Mouse (Mus musculus) layer of hippocampus, adult 11-12 months (tissue): Measurements from ENCODE around the gene Magi1.
"Not testable (repeated sequence)": the region's sequence is repeated elsewhere in the genome, so short reads cannot be mapped to it uniquely, and the experiment has no call there.

Source experiments
- DNase-seq: peaks from one replicate; pipeline ENCODE4 v3.0.0; 2022; ENCODE audit warnings: low spot score

Gene Magi1

DNA sequence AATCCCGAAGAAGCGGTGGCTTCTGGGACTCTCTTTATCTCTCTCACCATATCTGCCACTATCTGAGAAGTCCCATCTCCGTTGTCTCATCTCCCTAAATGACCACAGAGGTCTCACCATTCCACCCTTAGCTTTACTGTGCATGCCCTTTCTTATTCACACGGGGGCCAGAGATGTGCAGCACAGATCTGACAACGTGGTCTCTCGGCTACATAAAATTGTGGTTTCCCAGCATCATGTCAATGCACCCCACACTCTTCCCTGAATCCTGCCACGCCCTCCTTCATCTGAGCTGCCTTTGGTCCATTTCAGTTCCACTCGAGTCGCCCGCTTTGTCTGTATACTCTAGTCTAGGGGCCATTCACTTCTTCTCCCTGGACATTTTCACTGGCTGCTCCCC lies 557.6 kb downstream of the Magi1 start:
- DNase-seq: no peak

DNA sequence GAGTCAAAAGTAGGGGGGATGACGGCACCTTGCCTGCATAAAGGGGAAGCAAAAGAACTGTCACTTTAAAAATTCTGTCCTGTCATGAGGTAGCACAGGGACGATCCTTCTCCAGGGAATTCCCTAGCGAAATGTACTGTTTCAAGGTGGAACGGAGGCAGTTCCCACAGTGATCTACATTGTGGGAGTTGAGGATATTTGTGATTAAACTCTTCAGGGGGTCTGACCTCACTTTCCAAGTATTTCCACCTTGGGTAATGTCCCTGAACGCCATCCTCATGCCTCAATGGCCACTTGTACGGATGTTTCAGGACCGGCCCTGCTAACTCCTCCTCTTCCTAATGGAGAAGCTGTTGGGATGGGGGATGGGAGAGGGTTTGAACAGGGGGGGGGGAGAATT lies 559.0 kb downstream of the Magi1 start:
- DNase-seq: no peak

DNA sequence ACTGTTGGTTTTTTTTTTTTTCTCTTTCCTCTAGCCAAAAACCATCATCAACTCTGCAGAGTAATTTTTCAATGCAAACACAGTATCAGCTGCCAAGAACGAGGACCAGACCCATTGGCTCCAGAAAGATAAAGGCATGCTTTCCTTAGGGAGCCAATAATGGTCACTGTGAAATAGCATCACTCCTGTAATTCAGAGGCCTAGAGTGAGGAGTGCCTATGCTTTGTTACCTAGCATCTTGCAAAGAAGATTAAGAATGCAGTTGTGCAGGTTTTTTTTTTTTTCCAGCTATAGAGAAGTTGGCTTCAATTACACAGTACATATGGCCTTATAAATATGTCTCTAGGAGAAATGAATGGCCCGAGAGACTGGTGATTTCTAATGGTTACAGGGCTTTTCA lies 560.5 kb downstream of the Magi1 start:
- no peak for DNase-seq

DNA sequence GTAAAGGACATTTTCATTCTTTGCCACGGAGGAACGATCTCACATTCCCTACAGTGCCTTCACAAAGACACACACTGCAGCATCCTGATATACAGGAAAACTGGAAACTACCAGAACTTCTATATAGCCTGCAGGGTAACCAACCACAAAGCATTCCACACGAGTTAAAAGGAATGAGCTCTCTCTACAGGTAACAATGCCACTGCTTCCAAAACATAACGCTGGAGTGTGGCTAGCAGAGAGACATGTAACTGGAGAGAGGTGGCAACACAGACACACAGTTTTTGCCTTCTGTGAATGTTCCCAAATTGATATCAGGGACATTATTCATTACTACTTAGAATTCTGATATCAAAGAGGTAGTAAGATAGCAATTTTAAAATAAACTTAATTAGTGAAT lies 564.2 kb downstream of the Magi1 start:
- no peak for DNase-seq

DNA sequence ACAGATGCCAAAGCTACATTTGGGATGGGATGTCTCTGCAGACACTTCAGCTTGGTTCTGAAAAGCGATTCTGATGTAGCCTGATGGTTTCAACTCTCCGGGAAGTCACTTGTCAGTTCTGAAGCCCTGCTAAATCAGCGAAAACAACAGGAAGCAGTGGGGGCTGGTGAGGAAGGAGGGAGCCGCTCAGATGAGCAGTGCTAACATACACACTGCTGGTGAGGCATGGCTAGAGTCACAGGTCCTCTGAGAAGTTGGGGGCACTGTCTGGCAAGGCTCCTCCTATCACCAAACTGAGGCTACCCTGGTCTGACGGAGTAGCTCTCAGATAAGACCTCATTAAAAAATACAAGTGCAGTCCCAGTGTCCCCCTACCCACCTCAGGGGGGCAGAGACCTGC lies 565.3 kb downstream of the Magi1 start:
- DNase-seq: no peak

DNA sequence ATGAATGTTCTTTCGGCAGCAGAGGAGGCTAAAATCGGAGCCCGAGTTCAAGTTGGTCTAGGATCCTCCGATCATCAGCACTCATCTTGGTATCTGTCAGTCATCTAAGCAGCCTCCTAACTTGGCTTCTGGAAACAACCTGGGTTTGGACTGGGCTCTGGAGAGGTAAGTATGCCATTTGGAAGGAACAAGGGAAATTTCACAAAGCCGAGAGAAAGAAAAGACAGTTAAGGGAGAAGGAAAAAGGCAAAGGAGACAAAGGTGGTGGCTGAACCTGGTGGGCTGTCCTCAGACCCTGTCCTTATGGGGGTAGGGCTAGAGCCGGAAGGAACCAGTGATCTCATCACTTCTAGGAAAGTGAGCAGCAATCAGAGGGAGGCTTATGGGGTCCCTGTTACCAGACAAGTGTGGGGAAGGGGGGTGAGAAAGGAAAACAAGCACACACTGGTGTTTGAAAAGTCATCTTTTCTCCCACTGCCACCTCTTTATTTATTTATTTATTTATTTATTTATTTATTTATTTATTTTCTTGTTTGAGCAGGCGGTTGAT lies 565.8 kb downstream of the Magi1 start:
- no peak for DNase-seq

GRCm38 (mm10) chr6:93716686-93717625 lies 566.8 kb downstream of the Magi1 start:
- DNase-seq: no peak

GRCm38 (mm10) chr6:93715181-93716180 lies 568.2 kb downstream of the Magi1 start:
- no peak for DNase-seq

DNA sequence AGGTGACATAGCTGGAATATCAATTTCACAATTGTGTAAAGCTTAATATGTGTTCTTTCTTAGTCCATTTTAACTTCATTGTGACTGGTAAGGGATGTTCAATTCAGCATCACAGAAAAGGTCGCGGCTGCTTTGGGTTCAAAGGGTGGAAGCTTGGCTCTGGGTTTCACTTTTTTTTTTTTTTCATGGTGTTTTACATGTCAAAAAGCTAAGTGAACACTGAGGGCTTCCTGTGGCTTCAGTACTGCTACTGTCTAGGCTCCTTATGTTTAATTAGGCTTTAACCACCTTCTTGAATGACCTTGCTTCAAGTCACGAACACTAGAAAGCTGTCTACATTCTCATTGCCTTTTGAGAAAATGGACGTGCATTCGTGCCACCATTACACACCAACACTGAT lies 579.4 kb downstream of the Magi1 start:
- DNase-seq: no peak

GRCm38 (mm10) chr6:93699436-93699835 lies 584.3 kb downstream of the Magi1 start:
- DNase-seq: peak; percentile 47

DNA sequence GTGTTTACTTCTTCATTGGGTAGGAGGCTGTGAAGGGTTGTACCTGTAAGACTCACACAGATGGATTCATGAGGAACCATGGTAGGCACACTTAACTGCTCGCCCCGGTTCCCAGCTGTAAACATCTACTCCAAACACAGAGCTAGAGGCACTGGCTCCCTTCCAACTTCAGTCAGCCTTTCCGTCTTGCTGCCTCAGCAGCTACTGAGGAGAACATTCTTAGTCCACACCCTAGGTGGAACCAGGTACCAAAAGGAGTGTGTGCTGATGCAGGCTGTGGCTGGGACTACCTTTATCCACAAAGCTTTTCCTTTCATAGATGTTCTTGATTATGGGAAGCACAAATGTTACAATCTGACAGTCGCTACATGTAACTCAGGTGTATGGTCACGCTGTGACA lies 585.8 kb downstream of the Magi1 start:
- no peak for DNase-seq

- DNase-seq: no peak
Measured at GRCm38 (mm10) chr6:93678766-93679165, 605.0 kb downstream of the Magi1 start.

- DNase-seq: no peak
Measured at GRCm38 (mm10) chr6:93666731-93667130, 617.0 kb downstream of the Magi1 start.

DNA sequence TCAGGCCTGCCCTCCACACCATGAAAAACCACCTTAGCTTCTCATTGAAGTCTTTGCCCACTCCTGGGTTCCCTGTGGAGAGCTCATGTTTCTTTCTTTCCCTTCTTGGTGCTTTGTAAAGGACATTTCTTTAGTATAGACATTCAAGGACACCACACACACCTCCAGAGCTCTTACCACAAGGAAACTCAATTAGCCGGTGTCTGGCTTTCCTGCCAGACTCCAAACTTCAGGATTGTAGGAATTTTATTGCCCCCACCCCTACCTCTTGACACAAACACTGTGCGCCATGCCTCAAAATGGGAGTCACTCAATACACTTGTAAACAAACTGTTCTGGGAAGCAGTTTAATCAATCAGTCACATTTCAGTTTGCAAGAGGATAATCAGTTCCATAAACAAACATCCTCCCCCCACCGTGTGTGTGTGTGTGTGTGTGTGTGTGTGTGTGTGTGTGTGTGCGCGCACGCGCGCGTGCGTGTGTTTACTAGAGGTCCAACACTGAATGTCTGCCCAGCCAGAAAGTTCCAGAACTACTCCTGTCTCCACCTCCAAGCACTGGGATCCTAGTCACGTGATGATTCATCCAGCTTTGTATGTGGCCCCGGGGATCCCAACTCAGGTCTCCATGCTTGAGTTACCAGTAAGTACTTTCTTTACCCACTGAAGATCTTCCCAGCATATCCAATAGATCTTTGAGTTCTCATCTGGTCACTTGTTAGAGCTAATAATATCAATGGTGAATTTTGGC lies 618.5 kb downstream of the Magi1 start:
- DNase-seq: no peak

DNA sequence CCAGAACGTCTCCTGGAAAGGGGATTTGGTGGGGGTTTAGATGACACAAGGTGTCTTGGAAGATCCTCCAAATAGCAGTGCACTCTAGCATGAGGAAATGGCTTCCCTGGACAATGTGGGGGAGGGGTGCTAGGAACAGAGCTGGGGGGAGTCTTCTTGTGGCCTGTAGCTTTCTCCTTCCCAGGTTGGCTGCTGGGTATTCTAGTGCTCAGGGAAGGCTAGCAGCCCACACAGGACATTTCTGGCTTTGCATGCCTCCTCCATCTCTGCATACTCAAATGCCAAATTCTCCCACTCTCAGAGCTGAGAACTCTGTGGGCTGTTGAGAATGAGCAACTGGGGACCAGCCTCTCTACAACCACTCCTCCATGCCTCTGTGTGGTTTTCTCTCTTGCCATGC lies 622.6 kb downstream of the Magi1 start:
- peak; percentile 36 for DNase-seq

- no peak for DNase-seq
Measured at GRCm38 (mm10) chr6:93659534-93659933, 624.2 kb downstream of the Magi1 start.

DNA sequence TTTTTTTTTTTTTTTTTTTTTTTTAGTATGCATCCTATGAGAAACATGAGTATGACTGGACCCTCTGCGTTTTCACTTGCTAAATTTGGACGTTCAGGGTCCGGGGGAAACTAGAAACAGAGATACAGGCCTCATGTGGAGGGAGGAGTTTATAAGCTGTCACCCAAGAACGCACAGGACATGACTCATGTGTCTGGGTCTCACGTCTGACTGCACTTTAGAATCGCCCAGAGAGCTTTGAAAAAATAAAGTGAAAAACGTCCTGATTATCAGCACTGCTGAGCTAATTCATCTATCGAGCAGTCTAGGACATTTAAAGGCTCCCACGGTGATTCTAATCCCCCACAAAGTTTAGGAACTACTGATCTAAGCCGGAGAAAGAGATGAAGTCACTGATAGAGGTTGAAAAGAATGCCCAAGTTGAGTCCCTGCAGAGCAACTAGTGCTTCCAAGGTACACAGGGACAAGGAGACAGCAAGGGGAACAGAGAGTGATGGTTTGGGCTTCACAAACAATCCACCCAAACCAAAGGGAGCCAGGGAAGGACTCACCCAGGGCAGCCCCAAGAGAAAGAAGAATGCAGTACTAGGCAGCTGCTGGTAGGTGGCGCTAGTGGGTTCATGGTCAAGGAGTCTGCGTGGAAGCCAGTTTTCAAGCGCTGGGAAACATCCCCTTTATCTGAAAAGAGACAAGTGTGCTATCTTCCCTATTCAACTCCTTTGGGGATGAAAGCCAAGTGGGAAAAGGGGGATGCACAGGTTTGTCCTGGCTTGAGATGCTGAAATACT lies 626.3 kb downstream of the Magi1 start:
- peak; percentile 65 for DNase-seq

DNA sequence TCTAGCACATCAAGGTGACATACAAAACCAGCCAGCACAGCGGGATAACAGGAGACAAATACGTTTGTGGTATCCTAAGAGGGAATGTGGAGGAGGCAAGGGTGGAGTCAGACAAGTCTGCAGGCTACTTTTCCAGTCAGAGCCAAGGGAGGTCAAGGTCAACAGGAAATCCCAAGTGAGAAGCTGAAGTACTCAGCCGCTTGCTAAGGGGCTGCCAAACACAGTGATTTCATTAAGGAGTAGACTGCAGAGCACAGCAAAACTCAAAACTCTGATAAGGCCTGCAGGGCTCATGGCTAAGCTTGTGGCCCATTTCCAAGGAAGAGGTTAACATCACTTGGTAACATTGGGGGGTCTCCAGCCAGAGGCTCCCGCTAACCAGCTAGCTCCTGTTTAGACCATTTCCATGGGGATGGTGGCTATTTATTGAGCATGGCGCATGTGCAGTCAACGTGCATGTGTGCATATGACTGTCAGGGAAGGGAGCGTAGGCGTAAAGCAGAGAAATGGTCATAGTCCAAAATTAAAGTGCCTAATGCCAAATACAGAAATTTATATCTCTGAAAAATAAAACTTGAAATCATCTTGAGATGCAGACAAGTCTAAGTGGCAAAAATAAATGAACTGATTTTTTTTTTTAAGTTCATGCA lies 635.0 kb downstream of the Magi1 start:
- DNase-seq: no peak

- DNase-seq: not testable (repeated sequence)
Measured at GRCm38 (mm10) chr6:93629735-93630291, 653.9 kb downstream of the Magi1 start.

GRCm38 (mm10) chr6:93627200-93627599 lies 656.5 kb downstream of the Magi1 start:
- DNase-seq: no peak
